9 mouse cellular contexts compared by ENCODE assay signal in the genomic region with DNA sequence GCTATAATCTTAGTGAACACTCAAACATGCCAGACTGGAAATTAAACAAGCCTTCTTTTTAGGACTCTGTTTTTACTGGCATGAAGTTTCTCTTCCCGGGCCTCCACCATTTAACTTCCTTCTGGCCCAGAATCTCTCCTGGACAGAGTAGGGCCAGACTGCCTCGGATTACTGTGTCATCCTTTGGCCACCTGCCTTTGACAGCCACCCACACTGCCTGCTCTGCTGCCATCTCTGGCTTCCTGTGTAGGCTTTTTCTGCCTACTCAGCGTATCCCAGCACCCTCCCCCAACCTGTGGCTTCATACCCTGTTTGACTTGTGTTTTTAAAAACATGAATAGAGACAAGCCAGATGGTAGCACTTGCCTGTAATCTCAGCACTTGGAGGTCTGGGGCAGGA.
DNase-seq lines count a peak whose midpoint lies in the region; ATAC-seq and TF ChIP-seq lines count a peak whose summit lies in the region.
"Had no signal": no experiment of that assay in that cellular context is flagged by ENCODE, and none has a peak within 500 bp of the region (broad histone marks: within the 10 kb centered on the region; RNA-seq: fewer than 3 reads in every experiment).

No protein-coding gene starts in this region.

- ATAC-seq in liver, embryonic 13.5 days (ENCODE audit: low read depth) = peak; percentile 24; the same call in 1 of the 2 replicates
- peak; percentile 46 for ATAC-seq in stomach, postnatal 0 days (ENCODE audit: low FRiP score, low TSS enrichment)
- ATAC-seq in hindbrain, embryonic 11.5 days (ENCODE audit: low FRiP score) = no peak

- no peak for TF ChIP-seq EP300 in stomach, postnatal 0 days (optimal IDR thresholded peaks at IDR 0.05)

- no peak overlapping the region for H3K27ac ChIP-seq in liver, embryonic 13.5 days
- H3K27ac ChIP-seq in stomach, postnatal 0 days (replicated peaks) = peak overlapping the region; percentile 61; the same call in 1 of the 2 replicates
- H3K27ac ChIP-seq in hindbrain, embryonic 11.5 days (ENCODE audit: low read depth, low read length) = no peak overlapping the region
- H3K27ac ChIP-seq: midbrain, embryonic 12.5 days had no signal

- no peak overlapping the region for H3K9ac ChIP-seq in liver, embryonic 13.5 days
- no peak overlapping the region for H3K9ac ChIP-seq in stomach, postnatal 0 days (ENCODE audit: low read length)
- no peak overlapping the region for H3K9ac ChIP-seq in hindbrain, embryonic 11.5 days (ENCODE audit: low read depth, low read length)
- H3K9ac ChIP-seq: midbrain, embryonic 12.5 days had no signal

- intact Hi-C loops in heart, postnatal 25 days (cut with DNase I) = no loop called here

- peaks cover 33% of the 10 kb centered on the region for H3K4me1 ChIP-seq in liver, embryonic 13.5 days (replicated peaks)
- H3K4me1 ChIP-seq in stomach, postnatal 0 days (replicated peaks; ENCODE audit: control insufficient read depth, insufficient read depth) = no peaks in the 10 kb centered on the region; the same call in 1 of the 2 replicates
- no peaks in the 10 kb centered on the region for H3K4me1 ChIP-seq in hindbrain, embryonic 11.5 days (replicated peaks; ENCODE audit: control insufficient read depth, insufficient read depth, low read length)
- H3K4me1 ChIP-seq: midbrain, embryonic 12.5 days had no signal

- H3K36me3 ChIP-seq in liver, embryonic 13.5 days = peaks cover 17% of the 10 kb centered on the region; the same call in 1 of the 2 replicates
- H3K36me3 ChIP-seq in stomach, postnatal 0 days (ENCODE audit: control insufficient read depth, insufficient read depth, low read length) = no peaks in the 10 kb centered on the region; the same call in 1 of the 2 replicates
- H3K36me3 ChIP-seq in hindbrain, embryonic 11.5 days (ENCODE audit: control insufficient read depth, insufficient read depth, low read length) = no peaks in the 10 kb centered on the region

- TF ChIP-seq CTCF in stomach, postnatal 0 days (IDR thresholded peaks at IDR 0.05; ENCODE audit: low read depth) = no peak

- no peaks in the 10 kb centered on the region for H3K27me3 ChIP-seq in liver, embryonic 13.5 days
- H3K27me3 ChIP-seq in stomach, postnatal 0 days (ENCODE audit: control insufficient read depth, insufficient read depth, low read length) = no peaks in the 10 kb centered on the region
- no peaks in the 10 kb centered on the region for H3K27me3 ChIP-seq in hindbrain, embryonic 11.5 days (ENCODE audit: control insufficient read depth, insufficient read depth, low read length)
- H3K27me3 ChIP-seq: midbrain, embryonic 12.5 days had no signal

- no peaks in the 10 kb centered on the region for H3K9me3 ChIP-seq in liver, embryonic 13.5 days (replicated peaks)
- H3K9me3 ChIP-seq in stomach, postnatal 0 days (ENCODE audit: control insufficient read depth, low read length) = no peaks in the 10 kb centered on the region
- no peaks in the 10 kb centered on the region for H3K9me3 ChIP-seq in hindbrain, embryonic 11.5 days (ENCODE audit: control insufficient read depth, low read length)
- H3K9me3 ChIP-seq: midbrain, embryonic 12.5 days had no signal

- DNase-seq in adrenal gland, postnatal 10 days = peak; percentile 47
- DNase-seq in adrenal gland, postnatal 4 days (ENCODE audit: low spot score in 2 of 2) = no peak
- DNase-seq in urinary bladder, postnatal 36 days (ENCODE audit: low spot score in 2 of 2) = peak; percentile 48 to 51
- no peak for DNase-seq in urinary bladder, adult 18-20 months (ENCODE audit: low spot score in 2 of 2)
- peak; percentile 29 for DNase-seq in heart, postnatal 25 days (ENCODE audit: low spot score)
- no peak for DNase-seq in liver, embryonic 13.5 days
- DNase-seq in stomach, postnatal 0 days (ENCODE audit: low spot score) = no peak
- no peak for DNase-seq in hindbrain, embryonic 11.5 days (ENCODE audit: low spot score)

- WGBS in liver, embryonic 13.5 days (ENCODE audit: insufficient replicate concordance) = 23% methylated on average over 3 of the region's 3 CpGs
- 13% methylated on average over 3 of the region's 3 CpGs for WGBS in stomach, postnatal 0 days
- WGBS in hindbrain, embryonic 11.5 days = 74% methylated on average over 3 of the region's 3 CpGs

- H3K4me2 ChIP-seq in liver, embryonic 13.5 days = no peak overlapping the region
- peak overlapping the region; percentile 17; the same call in 1 of the 2 replicates for H3K4me2 ChIP-seq in stomach, postnatal 0 days (replicated peaks; ENCODE audit: low read depth)
- no peak overlapping the region for H3K4me2 ChIP-seq in hindbrain, embryonic 11.5 days (replicated peaks; ENCODE audit: low read depth, low read length)
- H3K4me2 ChIP-seq: midbrain, embryonic 12.5 days had no signal

- no peak overlapping the region for H3K4me3 ChIP-seq in liver, embryonic 13.5 days (replicated peaks)
- no peak overlapping the region for H3K4me3 ChIP-seq in stomach, postnatal 0 days (ENCODE audit: low read depth, low read length)
- H3K4me3 ChIP-seq in hindbrain, embryonic 11.5 days (ENCODE audit: low read depth, low read length) = no peak overlapping the region
- H3K4me3 ChIP-seq: midbrain, embryonic 12.5 days had no signal

Comparison
In these comparisons a context has a peak if more than half of its experiments do, and no peak if none do; other contexts are left out.
1. DNase-seq: peak in adrenal gland, postnatal 10 days (single experiment), urinary bladder, postnatal 36 days (2 of 2) and heart, postnatal 25 days (single experiment); none in adrenal gland, postnatal 4 days (0 of 2), urinary bladder, adult 18-20 months (0 of 2), liver, embryonic 13.5 days (single experiment), stomach, postnatal 0 days (single experiment) and hindbrain, embryonic 11.5 days (single experiment).